Mouse (Mus musculus) liver, adult 2 months (tissue): ENCODE measurements around the gene Ehhadh. TPM values are rescaled to one million over a fixed set of nuclear protein-coding genes. Genes with fewer than 3 reads are reported as not detected.
"Not testable (repeated sequence)": the region's sequence is repeated elsewhere in the genome, so short reads cannot be mapped to it uniquely, and the experiment has no call there.

Experiments
- DNase-seq: peaks from one replicate; pipeline ENCODE4 v3.0.0-alpha.2; 2011; ENCODE audit warnings: low read depth, low spot score; ENCODE audit errors: extremely low read depth
- H3K27ac ChIP-seq: fragments of 200-500 bp; replicated peaks from 2 replicates; pipeline ENCODE4 v1.5.1; 2012; ENCODE audit warnings: low read depth, mild to moderate bottlenecking, control low read depth, inconsistent platforms, low read length; ENCODE audit not compliant: insufficient read depth
- H3K27me3 ChIP-seq: fragments of 200-500 bp; 2 replicates; pipeline ENCODE4 v1.6.1; 2012; ENCODE audit warnings: mild to moderate bottlenecking, moderate library complexity, low read length, inconsistent platforms; ENCODE audit not compliant: control insufficient read depth, insufficient read depth
- H3K36me3 ChIP-seq: fragments of 200-500 bp; 2 replicates; pipeline ENCODE4 v1.6.1; 2012; ENCODE audit warnings: low read length, inconsistent platforms; ENCODE audit not compliant: control insufficient read depth, insufficient read depth
- H3K4me1 ChIP-seq: fragments of 200-500 bp; 2 replicates; pipeline ENCODE4 v1.6.1; 2011; ENCODE audit warnings: low read length; ENCODE audit not compliant: control insufficient read depth, insufficient read depth
- H3K4me3 ChIP-seq: fragments of 200-500 bp; 2 replicates; pipeline ENCODE4 v1.5.1; 2011; ENCODE audit warnings: low read depth, mild to moderate bottlenecking, control low read depth, low read length, moderate library complexity; ENCODE audit not compliant: insufficient read depth
- H3K79me2 ChIP-seq: fragments of 200-500 bp; 2 replicates; pipeline ENCODE4 v1.6.1; 2012; ENCODE audit warnings: inconsistent platforms, mild to moderate bottlenecking, low read length, moderate library complexity; ENCODE audit not compliant: control insufficient read depth, insufficient read depth
- H3K9ac ChIP-seq: fragments of 200-500 bp; 2 replicates; pipeline ENCODE4 v1.6.1; 2012; ENCODE audit warnings: low read depth, mild to moderate bottlenecking, control low read depth, inconsistent platforms, low read length
- CTCF ChIP-seq: fragments of 200-500 bp; IDR thresholded peaks from 2 replicates; pipeline ENCODE4 v1.5.1; 2011; ENCODE audit warnings: low read depth, low read length, control low read depth
- POLR2A ChIP-seq: fragments of 200-500 bp; IDR thresholded peaks from 2 replicates; pipeline ENCODE4 v1.6.1; 2011; ENCODE audit warnings: low read length, control low read depth; ENCODE audit not compliant: insufficient read depth; ENCODE audit errors: extremely low read depth
- WGBS: fragments of 180-500 bp; shearing (Covaris S2); methylation state at CpG from one replicate; pipeline ENCODE4 v1.1.7; 2018; 5-methylcytosine and 5-hydroxymethylcytosine counted together
- polyA plus RNA-seq: library from polyadenylated mRNA; depleted of rRNA; stranded (reverse); fragments of >200 nt; gene quantifications from 2 replicates; pipeline ENCODE4 v1.2.3, GENCODE M21; 2012
- total RNA-seq: library from RNA; depleted of rRNA; stranded (reverse); fragments of >200 nt; gene quantifications from 2 replicates; pipeline ENCODE4 v1.2.3, GENCODE M21; 2014

Gene Ehhadh
- total and polyA plus RNA-seq, 2 experiments = 174 to 263 TPM

GRCm38 (mm10) chr16:21793875-21794696 is 6.5 kb upstream of the Ehhadh start, which contains the start of gene Map3k13:
Gene Map3k13 (plus strand): TSS chr16:21794346.
- TF ChIP-seq CTCF (no peak), POLR2A (peak; percentile 80)
- Histone ChIP-seq H3K36me3 (peaks cover 1% of the 10 kb centered on the region; the same call in 1 of the 2 replicates), H3K79me2 (peaks cover 6% of the 10 kb centered on the region; the same call in 1 of the 2 replicates), H3K4me3 (peak within 1 kb of the TSS; percentile 89), H3K9ac (peak within 1 kb of the TSS; percentile 87), H3K27ac (peak within 1 kb of the TSS; percentile 83), H3K4me1 (0 out of 2 replicates have a peak, but pooled peaks cover 5% of the 10 kb centered on the region), H3K27me3 (no peaks in the 10 kb centered on the region)
- 1% methylated on average over 47 of the region's 47 CpGs for WGBS
- DNase-seq = peak; percentile 75

- WGBS = 34% methylated on average over 2 of the region's 2 CpGs
- H3K4me3 ChIP-seq, H3K79me2 ChIP-seq, H3K27me3 ChIP-seq, DNase-seq, H3K9ac ChIP-seq, H3K36me3 ChIP-seq: not testable (repeated sequence)
- H3K4me1 ChIP-seq = peaks cover 12% of the 10 kb centered on the region
- peak overlapping the region; percentile 83 for H3K27ac ChIP-seq
Measured at GRCm38 (mm10) chr16:21793080-21793810, 5.6 kb upstream of the Ehhadh start.

GRCm38 (mm10) chr16:21791779-21792178 is 4.2 kb upstream of the Ehhadh start:
- Histone ChIP-seq H3K4me1 (peaks cover 17% of the 10 kb centered on the region), H3K79me2 (peaks cover 6% of the 10 kb centered on the region; the same call in 1 of the 2 replicates), H3K27ac (no peak overlapping the region), H3K36me3 (no peaks in the 10 kb centered on the region), H3K27me3 (no peaks in the 10 kb centered on the region), H3K4me3 (no peak overlapping the region), H3K9ac (no peak overlapping the region)
- 68% methylated on average over 3 of the region's 3 CpGs for WGBS
- no peak for DNase-seq
- TF ChIP-seq CTCF (no peak), POLR2A (no peak)

- Histone ChIP-seq H3K27ac (no peak overlapping the region), H3K27me3 (no peaks in the 10 kb centered on the region), H3K9ac (no peak overlapping the region), H3K79me2 (peaks cover 4% of the 10 kb centered on the region; the same call in 1 of the 2 replicates), H3K4me1 (peaks cover 20% of the 10 kb centered on the region), H3K36me3 (no peaks in the 10 kb centered on the region), H3K4me3 (no peak overlapping the region)
- 4% methylated on average over 1 of the region's 1 CpGs for WGBS
- DNase-seq = peak; percentile 63
- no peak for TF ChIP-seq POLR2A
- TF ChIP-seq CTCF = peak; percentile 16; the same call in 1 of the 2 replicates
Measured at GRCm38 (mm10) chr16:21790469-21790868, 2.9 kb upstream of the Ehhadh start.

- 90% methylated on average over 2 of the region's 2 CpGs for WGBS
- no peak for TF ChIP-seq POLR2A
- no peak for TF ChIP-seq CTCF
- no peak overlapping the region for H3K27ac ChIP-seq
Measured at GRCm38 (mm10) chr16:21789180-21789579, 1.6 kb upstream of the Ehhadh start.

More at GRCm38 (mm10) chr16:21789180-21789579, 1.6 kb upstream of the Ehhadh start:
- Histone ChIP-seq H3K9ac (no peak overlapping the region), H3K79me2 (no peaks in the 10 kb centered on the region), H3K36me3 (no peaks in the 10 kb centered on the region), H3K4me1 (peaks cover 17% of the 10 kb centered on the region), H3K27me3 (no peaks in the 10 kb centered on the region), H3K4me3 (no peak overlapping the region)
- DNase-seq = no peak
